Mouse (Mus musculus) liver, embryonic 14.5 days (tissue): Measurements from ENCODE around the gene Rbfox1. TPM values are rescaled to one million over a fixed set of nuclear protein-coding genes. Genes with fewer than 3 reads are reported as not detected.

Source experiments
- ATAC-seq: fragments of 200-750 bp; cut with Nextera tagmentation; 2 replicates; pipeline ENCODE4 v1.8.0; 2017; ENCODE audit warnings: moderate number of reproducible peaks, mild to moderate bottlenecking, moderate library complexity; ENCODE audit not compliant: insufficient read depth
- DNase-seq, 3 experiments: peaks; one replicate each; pipeline ENCODE4 v3.0.0-alpha.2; 2012 to 2013; ENCODE audit warnings: low read depth in 3 of 3, low spot score in 3 of 3
- H3K27ac ChIP-seq: fragments of 300-500 bp; sonication (generic); 2 replicates; pipeline ENCODE4 v1.5.1; 2014; ENCODE audit warnings: moderate library complexity, mild to moderate bottlenecking, control low read depth, inconsistent platforms
- H3K27me3 ChIP-seq: fragments of 300-500 bp; sonication (generic); 2 replicates; pipeline ENCODE4 v1.6.1; 2014; ENCODE audit warnings: mild to moderate bottlenecking, low read length, moderate library complexity; ENCODE audit not compliant: control insufficient read depth, insufficient read depth
- H3K36me3 ChIP-seq: fragments of 300-500 bp; sonication (generic); replicated peaks from 2 replicates; pipeline ENCODE4 v1.6.1; 2014; ENCODE audit warnings: low read depth; ENCODE audit not compliant: control insufficient read depth, insufficient read depth
- H3K4me1 ChIP-seq, 2 experiments: fragments of 200-500 bp in 1 of 2; fragments of 300-500 bp in 1 of 2; sonication (generic) in 1 of 2; replicated peaks; 2 replicates each; pipeline ENCODE4 v1.6.1; 2012 to 2014; ENCODE audit warnings: antibody characterized with exemption in 1 of 2, inconsistent platforms in 1 of 2, low read length in 1 of 2; ENCODE audit not compliant: control insufficient read depth in 2 of 2, insufficient read depth in 2 of 2
- H3K4me2 ChIP-seq: fragments of 300-500 bp; sonication (generic); 2 replicates; pipeline ENCODE4 v1.6.1; 2014; ENCODE audit warnings: low read depth, mild to moderate bottlenecking, control low read depth, moderate library complexity
- H3K4me3 ChIP-seq, 2 experiments: fragments of 200-500 bp in 1 of 2; fragments of 300-500 bp in 1 of 2; sonication (generic) in 1 of 2; 2 replicates each; pipeline ENCODE4 v1.5.1; 2012 to 2014; ENCODE audit warnings: low read depth in 2 of 2, low read length in 2 of 2, mild to moderate bottlenecking in 2 of 2, control low read depth in 1 of 2, inconsistent platforms in 1 of 2, moderate library complexity in 1 of 2; ENCODE audit not compliant: insufficient read depth in 1 of 2
- H3K9ac ChIP-seq: fragments of 300-500 bp; sonication (generic); replicated peaks from 2 replicates; pipeline ENCODE4 v1.6.1; 2014; ENCODE audit warnings: mild to moderate bottlenecking, control low read depth, moderate library complexity
- H3K9me3 ChIP-seq: fragments of 300-500 bp; sonication (generic); 2 replicates; pipeline ENCODE4 v1.6.1; 2016; ENCODE audit warnings: low read length, mixed read lengths; ENCODE audit not compliant: control insufficient read depth
- CTCF ChIP-seq: IDR thresholded peaks from 2 replicates; pipeline ENCODE4 v1.5.1; 2016; ENCODE audit warnings: antibody characterized with exemption, low read depth, control low read depth
- EP300 ChIP-seq: IDR thresholded peaks from 2 replicates; pipeline ENCODE4 v1.6.1; 2016; ENCODE audit warnings: antibody characterized with exemption, low read depth
- WGBS: fragments of 180-500 bp; shearing (Covaris S2); extraction: QIAGEN DNeasy Blood & Tissue Kit; methylation state at CpG from one replicate; pipeline ENCODE4 v1.1.7; 2014; ENCODE audit not compliant: insufficient replicate concordance; 5-methylcytosine and 5-hydroxymethylcytosine counted together
- polyA plus RNA-seq, 2 experiments: library from polyadenylated mRNA; depleted of rRNA in 1 of 2; stranded (reverse) in 1 of 2; unstranded in 1 of 2; fragments of >200 nt; fragmentation: Nextera tagmentation in 1 of 2; extraction: Ambion mirVana in 1 of 2; gene quantifications; 2 replicates each; pipeline versions ENCODE4 v1.2.1 to v1.2.3; 2012 to 2014

The Rbfox1 gene
- polyA plus RNA-seq, 2 experiments, result 0.02 TPM; not detected in 1

DNA sequence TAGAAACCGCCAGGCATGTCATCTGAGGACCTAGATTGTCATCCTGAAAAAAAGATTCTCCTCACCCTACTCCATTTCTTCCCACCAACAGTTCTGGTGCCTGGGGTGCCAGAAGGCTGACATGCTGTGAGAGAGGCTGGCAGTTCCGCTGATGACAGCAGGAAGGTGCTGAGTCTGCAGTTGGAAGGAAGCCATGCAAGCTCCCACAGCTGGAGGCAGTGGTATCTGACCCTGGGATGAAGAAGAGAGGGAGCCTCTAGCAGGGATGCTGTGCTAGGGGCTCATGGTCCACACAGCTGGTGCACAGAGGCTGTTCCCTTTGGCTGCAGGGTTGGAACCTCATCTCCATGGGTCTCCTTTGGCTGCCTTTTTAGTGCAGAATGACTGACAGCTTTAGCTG, 865.3 kb downstream of the Rbfox1 start:
- WGBS, result 40% methylated on average over 2 of the region's 2 CpGs
- no peak for TF ChIP-seq EP300
- TF ChIP-seq CTCF, result no peak

DNA sequence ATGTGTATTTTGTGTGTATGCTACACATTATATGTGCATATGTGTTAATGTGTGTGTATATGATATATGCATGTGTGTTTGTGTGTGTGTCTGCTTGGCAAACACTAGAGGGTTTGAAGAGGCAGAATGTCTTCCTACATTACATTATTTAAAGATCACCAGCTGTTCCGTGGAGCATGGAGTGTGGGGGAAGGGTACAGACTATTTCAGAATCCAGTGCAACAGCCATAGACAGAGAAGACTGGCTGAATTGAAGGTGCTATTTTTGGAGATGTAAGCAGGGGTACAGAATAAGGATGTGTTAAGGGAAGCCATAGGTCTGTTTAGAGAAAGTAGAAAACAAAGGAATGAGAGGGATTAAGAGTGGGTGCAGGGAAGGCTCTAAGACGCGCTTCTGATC, 869.7 kb downstream of the Rbfox1 start:
- Histone ChIP-seq H3K27ac (no peak overlapping the region), H3K4me2 (no peak overlapping the region), H3K27me3 (no peaks in the 10 kb centered on the region), H3K4me1 (no peaks in the 10 kb centered on the region), H3K9me3 (no peaks in the 10 kb centered on the region), H3K9ac (no peak overlapping the region), H3K4me3 (no peak overlapping the region), H3K36me3 (no peaks in the 10 kb centered on the region)
- no peak for DNase-seq
- TF ChIP-seq CTCF, result no peak
- TF ChIP-seq EP300, result no peak
- no peak for ATAC-seq
- WGBS, result 71% methylated on average over 3 of the region's 3 CpGs

More for the DNA sequence above, 865.3 kb downstream of the Rbfox1 start:
- Histone ChIP-seq H3K36me3 (no peaks in the 10 kb centered on the region), H3K4me2 (no peak overlapping the region), H3K9me3 (no peaks in the 10 kb centered on the region), H3K27ac (no peak overlapping the region), H3K4me3 (no peak overlapping the region), H3K27me3 (no peaks in the 10 kb centered on the region), H3K9ac (no peak overlapping the region), H3K4me1 (no peaks in the 10 kb centered on the region)
- DNase-seq (no peak), ATAC-seq (no peak)

DNA sequence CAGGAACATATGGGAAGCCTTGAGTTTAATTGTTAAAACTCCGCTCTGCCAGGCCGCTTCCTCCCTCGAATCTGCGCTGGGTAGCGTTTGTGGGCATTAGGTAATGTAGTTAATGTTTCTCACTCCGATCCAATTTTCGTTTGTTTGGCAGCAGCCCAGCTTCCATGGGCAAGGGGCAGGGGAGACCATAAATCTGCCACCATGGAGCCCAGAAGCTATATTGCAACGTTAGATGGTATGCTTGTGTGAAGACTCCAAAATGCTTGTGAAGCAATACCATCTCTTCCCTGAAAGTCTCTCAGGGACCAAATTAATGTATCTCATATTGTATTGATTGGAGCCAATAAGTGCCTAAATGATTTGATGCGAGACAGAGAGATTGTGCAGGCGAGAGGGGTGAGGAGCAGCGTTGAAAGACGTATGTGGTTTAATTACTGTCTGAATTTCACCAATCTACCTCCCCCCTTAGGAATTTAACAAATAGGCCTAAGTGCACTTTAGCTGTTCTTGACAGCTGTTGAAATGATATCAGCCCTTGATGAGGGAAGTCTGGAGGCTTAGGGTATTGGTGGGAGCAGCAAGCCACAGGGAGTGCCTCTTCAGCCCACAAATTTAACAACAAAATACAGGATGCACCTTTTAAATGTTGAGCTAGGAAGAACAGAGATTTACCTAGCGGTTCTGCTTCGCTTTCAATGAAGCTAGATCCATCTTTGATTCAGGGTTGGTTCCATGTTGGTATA, 884.5 kb downstream of the Rbfox1 start:
- WGBS, result 68% methylated on average over 14 of the region's 14 CpGs
- no peak for TF ChIP-seq EP300
- no peak for TF ChIP-seq CTCF
- H3K36me3 ChIP-seq, result no peaks in the 10 kb centered on the region

DNA sequence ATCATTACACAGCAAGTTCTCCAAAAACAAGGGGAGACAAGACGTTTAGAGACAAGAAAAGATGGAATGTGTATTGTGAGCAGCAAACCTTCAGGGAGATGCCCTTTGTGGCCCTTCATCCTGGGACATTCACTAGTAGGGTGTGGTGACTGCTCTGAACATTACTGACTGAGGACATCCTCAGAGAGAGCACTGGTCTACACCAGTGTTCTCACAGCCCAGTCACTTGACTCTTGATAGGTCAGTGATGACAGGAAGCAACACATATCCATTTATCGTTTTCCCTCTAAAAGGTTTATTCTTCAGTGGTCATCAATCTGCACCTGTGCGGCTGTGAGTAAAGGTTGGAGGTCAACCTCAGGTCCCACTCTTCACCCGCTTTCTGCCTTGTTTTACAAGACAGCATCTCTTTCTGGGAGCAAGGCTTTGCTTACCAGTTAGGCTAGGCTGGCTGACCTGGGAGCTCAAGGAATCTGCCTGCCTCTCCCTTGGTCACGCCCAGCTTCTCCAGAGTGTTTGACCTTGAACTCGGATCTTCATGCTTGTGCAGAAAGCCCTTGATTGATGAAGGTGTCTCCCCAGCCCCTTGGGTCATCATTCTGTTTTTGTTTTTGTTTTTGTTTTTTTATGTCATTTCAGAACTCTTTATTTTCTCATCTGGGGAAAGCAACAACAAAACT, 892.5 kb downstream of the Rbfox1 start:
- TF ChIP-seq CTCF, result no peak
- TF ChIP-seq EP300, result no peak
- H3K4me2 ChIP-seq, result no peak overlapping the region
- H3K4me1 ChIP-seq, result no peaks in the 10 kb centered on the region
- no peaks in the 10 kb centered on the region for H3K9me3 ChIP-seq
- no peak overlapping the region for H3K9ac ChIP-seq
- no peak overlapping the region for H3K27ac ChIP-seq
- H3K27me3 ChIP-seq, result no peaks in the 10 kb centered on the region
- H3K4me3 ChIP-seq, result no peak overlapping the region
- no peak for DNase-seq
- H3K36me3 ChIP-seq, result no peaks in the 10 kb centered on the region
- WGBS, result 54% methylated on average over 6 of the region's 6 CpGs
- ATAC-seq, result no peak

More for the DNA sequence above, 884.5 kb downstream of the Rbfox1 start:
- H3K4me2 ChIP-seq, result no peak overlapping the region
- no peak overlapping the region for H3K9ac ChIP-seq
- H3K4me3 ChIP-seq, result no peak overlapping the region
- no peaks in the 10 kb centered on the region for H3K9me3 ChIP-seq
- DNase-seq (no peak), ATAC-seq (no peak)
- no peak overlapping the region for H3K27ac ChIP-seq
- H3K4me1 ChIP-seq, result no peaks in the 10 kb centered on the region
- no peaks in the 10 kb centered on the region for H3K27me3 ChIP-seq

DNA sequence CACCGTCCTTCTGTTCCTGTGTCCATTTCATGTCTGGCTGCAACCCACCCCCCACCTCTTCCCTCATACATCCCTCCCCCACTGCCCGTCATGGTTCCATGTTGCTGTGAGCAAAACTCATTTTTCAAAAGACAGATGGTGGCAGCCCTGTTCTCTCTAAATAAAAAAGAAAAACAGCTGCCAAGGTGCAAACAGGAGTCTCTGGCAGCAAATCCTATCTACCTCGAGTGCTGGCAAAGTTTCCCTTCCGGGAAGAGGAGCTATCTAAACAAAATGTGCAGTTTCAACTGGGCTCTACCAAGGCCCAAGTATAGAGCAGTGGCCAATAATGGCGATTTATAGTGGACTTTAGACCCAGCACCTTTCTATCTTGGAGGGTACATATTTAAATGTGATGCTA, 899.0 kb downstream of the Rbfox1 start:
- no peak for DNase-seq
- no peak overlapping the region for H3K4me3 ChIP-seq
- no peaks in the 10 kb centered on the region for H3K36me3 ChIP-seq
- H3K9me3 ChIP-seq, result no peaks in the 10 kb centered on the region
- TF ChIP-seq EP300 (no peak), CTCF (no peak)
- H3K27me3 ChIP-seq, result no peaks in the 10 kb centered on the region
- no peaks in the 10 kb centered on the region for H3K4me1 ChIP-seq
- no peak overlapping the region for H3K9ac ChIP-seq
- no peak overlapping the region for H3K4me2 ChIP-seq
- no peak overlapping the region for H3K27ac ChIP-seq
- WGBS, result 47% methylated on average over 5 of the region's 5 CpGs
- ATAC-seq, result no peak
